Mouse (Mus musculus) heart, embryonic 14.5 days (tissue): ENCODE measurements around the gene Ptx4. TPM values are rescaled to one million over a fixed set of nuclear protein-coding genes. Genes with fewer than 3 reads are reported as not detected.

Experiments
- ATAC-seq: fragments of 200-750 bp; cut with Nextera tagmentation; 2 replicates; pipeline ENCODE4 v1.8.0; 2017; ENCODE audit warnings: low read depth, moderate TSS enrichment; ENCODE audit not compliant: insufficient number of reproducible peaks, insufficient read depth, low FRiP score
- H3K27ac ChIP-seq, 2 experiments: fragments of 200-500 bp in 1 of 2; fragments of 300-500 bp in 1 of 2; sonication (generic) in 1 of 2; replicated peaks in 1 of 2; 2 replicates each; pipeline ENCODE4 v1.5.1; 2012 to 2014; ENCODE audit warnings: low read depth in 2 of 2, low read length in 2 of 2, control low read depth in 1 of 2, mild to moderate bottlenecking in 1 of 2, mixed read lengths in 1 of 2; ENCODE audit not compliant: control insufficient read depth in 1 of 2, insufficient read depth in 1 of 2
- H3K27me3 ChIP-seq: fragments of 300-500 bp; sonication (generic); 2 replicates; pipeline ENCODE4 v1.6.1; 2014; ENCODE audit warnings: mild to moderate bottlenecking, low read length, control low read depth; ENCODE audit not compliant: control insufficient read depth, insufficient read depth
- H3K36me3 ChIP-seq: fragments of 300-500 bp; sonication (generic); 2 replicates; pipeline ENCODE4 v1.6.1; 2014; ENCODE audit warnings: mild to moderate bottlenecking, control low read depth, low read length, mixed read lengths; ENCODE audit not compliant: control insufficient read depth, insufficient read depth
- H3K4me1 ChIP-seq, 2 experiments: fragments of 200-500 bp in 1 of 2; fragments of 300-500 bp in 1 of 2; sonication (generic) in 1 of 2; 2 replicates each; pipeline ENCODE4 v1.6.1; 2012 to 2014; ENCODE audit warnings: low read length in 2 of 2, control low read depth in 1 of 2, mixed read lengths in 1 of 2; ENCODE audit not compliant: control insufficient read depth in 2 of 2, insufficient read depth in 2 of 2
- H3K4me2 ChIP-seq: fragments of 300-500 bp; sonication (generic); 2 replicates; pipeline ENCODE4 v1.6.1; 2014; ENCODE audit warnings: mild to moderate bottlenecking, low read length
- H3K4me3 ChIP-seq, 2 experiments: fragments of 200-500 bp in 1 of 2; fragments of 300-500 bp in 1 of 2; sonication (generic) in 1 of 2; 2 replicates each; pipeline ENCODE4 v1.5.1; 2012 to 2014; ENCODE audit warnings: low read length in 2 of 2, mild to moderate bottlenecking in 2 of 2, control low read depth in 1 of 2, low read depth in 1 of 2, moderate library complexity in 1 of 2; ENCODE audit not compliant: control insufficient read depth in 1 of 2, insufficient read depth in 1 of 2
- H3K9ac ChIP-seq: fragments of 300-500 bp; sonication (generic); 2 replicates; pipeline ENCODE4 v1.6.1; 2014; ENCODE audit warnings: mild to moderate bottlenecking, low read length
- H3K9me3 ChIP-seq: fragments of 300-500 bp; sonication (generic); 2 replicates; pipeline ENCODE4 v1.6.1; 2016; ENCODE audit warnings: low read length, control low read depth; ENCODE audit not compliant: control insufficient read depth
- WGBS: fragments of 180-500 bp; shearing (Covaris S2); extraction: QIAGEN DNeasy Blood & Tissue Kit; methylation state at CpG from one replicate; pipeline ENCODE4 v1.1.7; 2014; 5-methylcytosine and 5-hydroxymethylcytosine counted together
- polyA plus RNA-seq: library from polyadenylated mRNA; unstranded; fragments of >200 nt; fragmentation: Nextera tagmentation; extraction: Ambion mirVana; gene quantifications from 2 replicates; pipeline ENCODE4 v1.2.1, GENCODE M21; 2014

The Ptx4 gene
- polyA plus RNA-seq, 1 experiment from 2014 or later = 0.14 TPM

GRCm38 (mm10) chr17:25165970-25166671 is 45.6 kb downstream of the Ptx4 start:
- peaks cover 7% of the 10 kb centered on the region for H3K36me3 ChIP-seq
- H3K9me3 ChIP-seq = no peaks in the 10 kb centered on the region
- H3K4me3 ChIP-seq = no peak overlapping the region
- H3K4me1 ChIP-seq = no peaks in the 10 kb centered on the region
- no peak for ATAC-seq
- H3K4me2 ChIP-seq = no peak overlapping the region
- no peak overlapping the region for H3K9ac ChIP-seq
- no peak overlapping the region for H3K27ac ChIP-seq
- WGBS = 46% methylated on average over 6 of the region's 6 CpGs
- H3K27me3 ChIP-seq = no peaks in the 10 kb centered on the region

DNA sequence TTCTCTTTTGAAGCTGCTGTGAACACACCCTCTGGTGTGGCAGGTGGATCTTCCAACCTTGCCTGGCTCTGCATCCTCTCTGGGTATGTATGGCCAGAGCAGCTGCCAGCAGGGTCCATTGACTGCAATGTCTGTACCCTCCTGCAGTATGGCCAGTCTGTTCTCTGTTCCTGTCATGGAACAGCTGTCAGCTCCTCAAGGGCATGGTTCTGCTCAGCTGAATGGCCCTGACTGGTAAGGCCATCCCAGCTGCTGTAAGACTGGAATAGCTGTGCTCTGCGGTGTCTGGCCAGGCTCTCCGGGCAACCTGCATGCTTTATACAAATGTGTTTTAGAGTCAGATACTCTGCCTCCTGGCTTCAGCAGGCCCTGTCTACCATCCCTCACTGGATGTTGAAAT is 49.1 kb downstream of the Ptx4 start:
- WGBS = 66% methylated on average over 2 of the region's 2 CpGs
- H3K4me1 ChIP-seq = peaks cover 5 to 8% of the 10 kb centered on the region in 2 experiments; a peak in 1 of 4 replicates
- no peak overlapping the region for H3K4me2 ChIP-seq
- no peak overlapping the region for H3K9ac ChIP-seq
- no peaks in the 10 kb centered on the region for H3K27me3 ChIP-seq
- H3K36me3 ChIP-seq = no peaks in the 10 kb centered on the region
- no peak for ATAC-seq
- no peak overlapping the region for H3K4me3 ChIP-seq
- H3K9me3 ChIP-seq = no peaks in the 10 kb centered on the region
- H3K27ac ChIP-seq = no peak overlapping the region

DNA sequence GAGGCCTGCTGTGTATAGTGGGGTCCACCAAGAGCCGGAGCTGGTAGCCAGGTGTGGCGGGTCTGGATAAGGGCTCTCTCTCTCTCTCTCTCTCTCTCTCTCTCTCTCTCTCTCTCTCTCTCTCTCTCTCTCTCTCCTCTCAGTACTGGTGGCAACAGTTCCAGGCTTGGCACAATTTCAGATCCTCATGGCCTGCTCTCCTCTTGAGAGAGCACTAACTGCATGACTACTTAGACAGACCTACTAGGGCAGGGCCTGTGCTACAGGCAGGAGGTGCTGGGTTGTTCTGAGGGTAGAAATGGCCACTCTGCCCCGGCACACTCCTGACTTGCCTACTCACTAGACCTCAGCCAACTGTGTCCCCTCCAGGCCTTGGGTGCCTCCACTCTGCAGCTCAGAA is 52.0 kb downstream of the Ptx4 start:
- H3K4me1 ChIP-seq = peaks cover 5 to 8% of the 10 kb centered on the region in 2 experiments; a peak in 1 of 4 replicates
- 85% methylated on average over 3 of the region's 3 CpGs for WGBS

More for the DNA sequence above, 52.0 kb downstream of the Ptx4 start:
- no peaks in the 10 kb centered on the region for H3K36me3 ChIP-seq
- no peak overlapping the region for H3K9ac ChIP-seq
- H3K27me3 ChIP-seq = no peaks in the 10 kb centered on the region; the same call in 1 of the 2 replicates
- H3K4me2 ChIP-seq = no peak overlapping the region
- no peak overlapping the region for H3K27ac ChIP-seq
- no peak for ATAC-seq
- H3K4me3 ChIP-seq = no peak overlapping the region
- H3K9me3 ChIP-seq = no peaks in the 10 kb centered on the region

Other genes starting within 250 kb of the Ptx4 start
- gene Nubp2, start 234.4 kb upstream of the Ptx4 start, polyA plus RNA-seq = 37.8 and 39.8 TPM in 2 replicates
- gene Spsb3, start 234.1 kb upstream of the Ptx4 start, polyA plus RNA-seq = 26.8 and 28.2 TPM in 2 replicates
- 14.7 and 16.0 TPM in 2 replicates for gene Eme2, start 225.7 kb upstream of the Ptx4 start, polyA plus RNA-seq
- gene Mrps34, start 225.6 kb upstream of the Ptx4 start, polyA plus RNA-seq = 82.1 and 82.8 TPM in 2 replicates
- gene Nme3, start 224.3 kb upstream of the Ptx4 start, polyA plus RNA-seq = 39.4 and 43.9 TPM in 2 replicates
- gene Mapk8ip3, start 183.8 kb upstream of the Ptx4 start, polyA plus RNA-seq = 27.8 and 31.0 TPM in 2 replicates
- gene Jpt2, start 160.1 kb upstream of the Ptx4 start, polyA plus RNA-seq = 62.1 and 63.1 TPM in 2 replicates
- 6.4 and 7.6 TPM in 2 replicates for gene Cramp1l, start 105.0 kb upstream of the Ptx4 start, polyA plus RNA-seq
- gene Ift140, start 104.7 kb upstream of the Ptx4 start, polyA plus RNA-seq = 9.9 and 10.6 TPM in 2 replicates
- gene Tmem204, start 37.2 kb upstream of the Ptx4 start, polyA plus RNA-seq = 19.5 and 23.4 TPM in 2 replicates
- gene Telo2, start 4.8 kb upstream of the Ptx4 start, polyA plus RNA-seq = 19.3 and 27.8 TPM in 2 replicates
- 16.4 and 17.2 TPM in 2 replicates for gene Clcn7, start 12.6 kb downstream of the Ptx4 start, polyA plus RNA-seq
- not detected in 2 replicates for gene Ccdc154, start 41.7 kb downstream of the Ptx4 start, polyA plus RNA-seq
- gene Gm38655, start 54.7 kb downstream of the Ptx4 start, polyA plus RNA-seq = not detected in 2 replicates
- gene BC003965, start 63.8 kb downstream of the Ptx4 start, polyA plus RNA-seq = 22.5 and 25.1 TPM in 2 replicates
- 2.2 and 2.7 TPM in 2 replicates for gene Unkl, start 67.6 kb downstream of the Ptx4 start, polyA plus RNA-seq
- gene Gnptg, start 119.4 kb downstream of the Ptx4 start, polyA plus RNA-seq = 23.8 and 25.9 TPM in 2 replicates
- gene Tsr3, start 119.4 kb downstream of the Ptx4 start, polyA plus RNA-seq = 25.3 TPM in 2 replicates
- 0.76 TPM in 1 of 2 replicates, not detected in the other for gene Baiap3, start 135.6 kb downstream of the Ptx4 start, polyA plus RNA-seq
- gene Ube2i, start 153.9 kb downstream of the Ptx4 start, polyA plus RNA-seq = 341 and 365 TPM in 2 replicates
- gene Prss34, start 177.6 kb downstream of the Ptx4 start, polyA plus RNA-seq = 0.16 and 0.27 TPM in 2 replicates
- not detected in 2 replicates for gene Prss28, start 187.9 kb downstream of the Ptx4 start, polyA plus RNA-seq
- not detected in 2 replicates for gene Prss29, start 197.9 kb downstream of the Ptx4 start, polyA plus RNA-seq
- gene Tpsab1, start 224.8 kb downstream of the Ptx4 start, polyA plus RNA-seq = 0.18 TPM in 1 of 2 replicates, not detected in the other
- gene Tpsb2, start 245.5 kb downstream of the Ptx4 start, polyA plus RNA-seq = 1.4 and 1.7 TPM in 2 replicates
- gene Tpsg1, start 248.5 kb downstream of the Ptx4 start, polyA plus RNA-seq = 0.57 and 0.74 TPM in 2 replicates